Mouse (Mus musculus): ENCODE data around the gene Gm3336.

The Gm3336 gene

DNA sequence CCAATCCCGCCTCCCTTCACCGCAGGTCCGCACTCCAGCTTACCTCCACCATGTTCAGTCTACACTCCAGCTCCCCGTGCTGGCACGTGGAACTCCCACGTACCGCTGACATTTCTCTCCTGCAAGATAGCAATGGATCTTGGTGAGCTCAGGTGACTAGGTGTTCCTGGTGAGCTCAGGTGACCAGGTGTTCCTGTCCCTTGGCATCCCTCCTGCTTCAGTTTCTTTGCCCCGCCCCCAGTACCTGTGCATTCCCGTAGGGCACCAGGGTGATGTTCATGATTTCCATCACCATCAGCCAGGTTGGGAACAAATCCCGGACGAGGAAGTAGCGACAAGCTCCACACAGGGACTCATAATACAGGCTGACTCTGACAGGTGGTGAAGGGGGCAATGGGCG, 46.3 kb downstream of the Gm3336 start:
- no peak for DNase-seq (ENCODE audit: low spot score)

DNA sequence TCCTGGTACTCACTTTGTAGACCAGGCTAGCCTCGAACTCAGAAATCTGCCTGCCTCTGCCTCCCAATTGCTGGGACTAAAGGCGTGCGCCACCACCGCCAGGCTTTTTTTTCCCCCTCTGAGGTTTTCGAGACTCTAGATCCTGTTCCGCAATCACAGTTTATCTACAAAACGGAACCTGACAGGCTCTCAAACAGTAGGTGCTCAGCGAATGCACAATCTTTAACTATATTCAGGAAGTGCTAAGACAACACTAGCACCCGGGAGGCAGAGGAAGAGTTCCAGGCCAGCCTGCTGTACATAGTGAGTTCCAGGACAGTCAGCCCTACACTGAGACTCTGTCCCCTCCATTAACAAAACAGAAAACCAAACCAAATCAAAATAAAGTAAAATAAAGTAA, 47.0 kb downstream of the Gm3336 start:
- no peak for DNase-seq (ENCODE audit: low spot score)

DNA sequence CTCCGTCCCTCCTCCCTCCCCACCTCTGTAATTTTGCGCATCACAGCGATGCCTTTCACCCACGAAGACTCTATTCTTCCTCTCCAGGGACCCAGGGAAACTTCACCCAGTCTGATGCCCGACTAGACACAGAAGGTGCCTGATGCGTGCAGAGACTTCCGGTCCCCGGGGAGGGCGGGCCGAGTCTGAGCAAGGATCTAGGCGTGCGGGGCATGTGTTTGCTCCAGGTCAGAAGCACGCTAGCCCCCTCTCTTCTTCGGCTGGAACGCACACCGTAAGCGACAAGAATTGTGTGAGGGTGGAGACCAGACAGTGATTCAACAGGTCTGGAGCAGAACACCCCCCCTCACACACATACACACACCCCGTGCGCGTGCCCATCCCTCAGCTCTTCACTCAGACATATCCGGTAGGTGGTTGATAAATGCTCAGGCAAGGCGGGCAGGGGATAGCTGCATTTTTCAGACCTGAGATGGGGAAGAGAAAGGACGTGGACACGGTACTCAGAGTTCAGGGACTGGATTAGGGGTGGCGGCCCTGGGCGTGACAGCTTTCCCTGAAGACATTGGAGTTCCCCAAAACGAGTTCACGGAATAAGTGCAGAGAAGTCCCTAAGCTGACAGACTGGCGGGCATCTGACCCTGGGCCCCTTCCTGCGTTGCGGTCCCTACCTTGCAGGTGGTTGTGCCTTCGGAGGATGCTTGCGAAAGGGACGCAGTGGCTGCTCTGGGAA, 47.7 kb downstream of the Gm3336 start:
- peak; percentile 56 for DNase-seq (ENCODE audit: low spot score)

DNA sequence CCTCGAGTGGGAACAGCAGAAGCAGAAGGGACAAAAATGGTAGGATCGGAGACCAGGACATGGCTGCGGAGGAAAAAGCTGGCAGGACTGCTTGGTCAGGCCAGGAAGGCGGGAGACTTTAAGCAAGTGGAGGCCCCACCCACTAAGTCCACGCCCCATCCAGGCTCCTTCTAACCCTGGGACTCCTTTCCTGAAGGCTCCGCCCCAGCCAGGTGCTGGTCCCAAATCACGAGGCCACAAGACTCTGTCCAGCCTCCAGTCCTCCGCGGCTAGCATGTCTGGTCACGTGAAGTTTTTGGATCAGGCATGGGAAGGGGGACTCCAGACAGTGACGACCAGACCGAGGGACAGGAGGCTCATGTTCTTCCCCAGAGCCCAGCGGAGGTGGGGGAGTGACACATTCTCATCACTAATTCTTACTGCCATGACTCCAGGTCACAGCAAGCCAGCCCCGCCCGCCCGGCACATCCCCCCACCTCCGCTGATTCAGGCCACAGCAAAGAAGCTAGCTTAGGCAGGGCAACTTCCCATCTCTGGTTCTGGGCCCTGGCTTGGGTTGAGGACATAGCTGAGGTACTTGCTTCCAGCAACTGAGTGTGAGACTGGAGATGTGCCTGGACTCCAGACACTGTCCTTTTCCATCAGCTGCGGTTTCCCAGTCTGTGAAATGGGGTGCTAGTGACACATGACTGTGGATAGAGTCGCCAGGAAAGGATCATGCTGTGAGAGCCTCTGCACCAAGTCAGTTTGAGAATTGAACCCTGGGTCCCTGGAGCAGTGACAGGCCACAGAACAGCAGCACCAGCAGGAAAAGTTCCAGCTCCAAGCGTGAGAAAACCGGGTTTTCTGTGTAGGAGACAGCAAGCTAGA, 48.5 kb downstream of the Gm3336 start:
- peak; percentile 81 for DNase-seq (ENCODE audit: low spot score)

DNA sequence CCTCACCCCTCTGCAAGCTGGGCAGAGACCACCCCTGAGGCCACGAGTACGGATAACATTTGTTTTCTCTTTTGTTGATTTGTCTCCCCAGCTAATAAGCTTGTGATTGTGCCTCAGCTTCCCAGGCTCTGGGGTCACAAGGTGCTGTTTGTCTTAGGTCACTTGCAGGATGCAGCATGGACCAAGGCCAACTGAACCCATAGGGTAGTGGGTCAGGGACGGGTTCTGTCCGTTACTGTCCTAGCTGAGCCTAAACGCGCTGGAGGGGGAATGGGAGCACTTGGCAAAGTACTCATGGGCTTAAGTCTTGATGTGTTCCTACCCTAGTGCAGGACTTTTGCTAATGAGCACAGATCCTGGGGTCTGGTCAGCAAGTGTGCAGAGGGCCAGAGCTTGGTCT, 49.2 kb downstream of the Gm3336 start:
- DNase-seq (ENCODE audit: low spot score), result no peak

DNA sequence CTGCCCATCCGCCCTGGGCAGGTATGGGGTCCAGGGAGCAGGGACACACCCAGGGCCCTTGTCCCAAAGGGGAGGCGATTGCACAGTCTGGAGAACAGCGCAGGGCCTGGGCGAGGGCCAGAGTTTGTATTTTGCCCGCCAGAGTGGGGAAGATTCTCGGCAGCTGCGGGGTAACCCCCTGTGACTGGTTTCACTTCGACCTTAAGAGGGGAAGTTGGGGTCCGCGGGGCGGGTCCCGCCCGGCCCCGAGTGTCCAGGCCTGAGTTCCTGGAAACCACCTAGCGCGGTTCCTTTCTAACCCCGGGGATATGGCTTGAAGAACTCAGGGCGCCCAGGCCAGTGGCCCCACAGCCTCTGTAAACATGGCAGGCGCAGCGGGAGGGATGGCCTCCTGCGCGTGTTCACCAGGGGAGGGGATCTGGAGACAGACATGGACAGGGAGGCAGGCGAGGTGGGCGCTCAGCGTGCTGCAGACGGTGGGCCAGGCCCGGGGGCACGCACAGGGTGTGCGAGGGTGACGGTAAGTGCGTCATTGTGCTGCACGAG, 50.0 kb downstream of the Gm3336 start:
- no peak for DNase-seq (ENCODE audit: low spot score)

DNA sequence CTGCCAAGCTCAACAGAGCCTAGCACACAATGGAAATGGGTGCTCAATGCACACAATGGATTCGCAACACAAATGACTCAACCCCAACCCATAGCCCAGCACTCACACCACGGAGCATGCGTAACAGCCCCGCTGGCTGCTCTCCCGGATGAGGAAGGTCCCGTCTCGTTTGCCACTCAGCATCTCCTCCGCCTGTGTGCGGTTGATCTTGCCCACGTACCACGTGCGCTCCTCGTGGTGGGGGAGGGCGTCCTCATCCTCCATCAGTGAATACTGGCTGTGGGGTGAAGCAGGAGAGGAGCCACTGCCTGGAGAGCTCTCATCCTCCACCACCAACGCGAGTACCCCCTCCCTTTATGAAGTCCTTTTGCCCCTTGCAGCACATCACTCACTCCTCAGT, 50.6 kb downstream of the Gm3336 start:
- DNase-seq (ENCODE audit: low spot score), result no peak

DNA sequence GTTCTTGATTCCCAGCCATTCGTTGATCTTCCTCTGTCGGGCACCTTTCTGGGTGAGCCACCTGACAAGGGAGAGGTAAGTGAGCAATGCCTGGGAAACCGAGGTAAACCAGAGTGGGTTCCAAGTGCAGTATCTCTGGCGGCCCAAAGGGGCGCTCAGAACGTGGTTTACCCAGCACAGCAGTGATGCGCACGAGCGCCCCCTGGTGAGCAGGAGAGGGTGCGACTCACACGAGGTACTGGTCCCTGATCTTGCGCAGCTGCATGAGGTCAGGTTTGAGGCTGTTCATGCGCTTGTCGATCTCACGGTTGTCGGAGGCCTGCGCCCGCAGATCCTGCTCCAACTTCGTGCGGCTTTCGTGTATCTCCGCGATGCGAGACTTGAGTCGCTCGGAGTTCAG, 51.0 kb downstream of the Gm3336 start:
- DNase-seq (ENCODE audit: low spot score), result peak; percentile 97

DNA sequence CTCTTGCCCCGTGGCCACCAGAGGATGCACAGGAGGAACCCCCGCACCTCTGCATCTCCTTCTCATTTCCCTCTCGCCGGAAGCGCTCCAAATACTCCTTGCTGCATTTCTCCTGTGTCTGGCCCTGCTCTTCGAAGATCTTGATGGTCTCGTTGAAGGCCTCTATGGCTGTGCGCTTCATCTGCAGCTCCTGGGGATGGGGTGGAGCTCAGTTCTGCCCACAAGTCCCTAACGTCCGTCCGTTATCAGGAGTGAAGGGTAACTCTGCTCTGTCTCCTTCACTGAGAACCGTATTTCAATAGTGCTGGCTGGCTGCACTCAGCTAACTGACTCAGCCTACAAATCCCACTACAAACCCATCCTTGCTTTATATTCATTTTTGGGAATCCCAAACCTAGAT, 51.5 kb downstream of the Gm3336 start:
- no peak for DNase-seq (ENCODE audit: low spot score)

DNA sequence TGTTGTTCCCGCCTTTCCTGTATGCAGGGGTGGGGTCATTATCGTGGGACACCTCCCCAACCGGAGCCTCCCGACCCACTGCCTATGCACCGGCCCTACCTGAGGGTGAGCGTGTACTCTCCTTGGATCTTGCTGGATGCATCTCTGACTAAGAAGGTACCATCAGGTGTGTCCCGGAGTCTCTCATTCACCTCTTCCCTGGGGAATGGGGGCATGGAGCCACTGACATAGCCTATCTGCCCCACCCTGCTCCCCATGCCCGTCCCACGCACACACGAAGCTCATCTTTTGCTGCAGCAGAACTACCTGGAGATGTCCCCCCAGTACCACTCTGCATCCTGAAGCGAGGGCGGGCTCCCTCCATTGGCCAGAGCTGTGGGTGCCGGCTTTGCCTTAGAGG, 52.4 kb downstream of the Gm3336 start:
- DNase-seq (ENCODE audit: low spot score), result no peak

DNA sequence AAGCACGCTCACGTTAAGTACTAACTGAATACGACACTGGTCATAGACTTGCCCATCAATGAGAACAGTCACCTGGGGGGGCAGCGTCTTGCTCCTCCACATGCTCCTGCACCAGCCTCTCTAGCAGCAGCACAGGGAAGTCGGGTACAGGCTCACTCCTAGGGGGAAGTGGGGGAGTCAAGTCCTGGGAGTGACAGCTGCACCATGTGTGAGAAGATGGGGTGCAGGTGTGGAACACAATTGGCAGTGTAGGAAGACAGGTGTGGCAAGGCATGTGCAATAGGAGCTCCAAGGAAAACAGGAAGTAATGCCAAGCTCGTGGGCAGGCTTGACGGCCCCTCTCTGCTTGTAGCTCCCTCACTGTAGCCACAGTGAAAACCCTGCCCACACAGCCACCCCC, 52.9 kb downstream of the Gm3336 start:
- no peak for DNase-seq (ENCODE audit: low spot score)

DNA sequence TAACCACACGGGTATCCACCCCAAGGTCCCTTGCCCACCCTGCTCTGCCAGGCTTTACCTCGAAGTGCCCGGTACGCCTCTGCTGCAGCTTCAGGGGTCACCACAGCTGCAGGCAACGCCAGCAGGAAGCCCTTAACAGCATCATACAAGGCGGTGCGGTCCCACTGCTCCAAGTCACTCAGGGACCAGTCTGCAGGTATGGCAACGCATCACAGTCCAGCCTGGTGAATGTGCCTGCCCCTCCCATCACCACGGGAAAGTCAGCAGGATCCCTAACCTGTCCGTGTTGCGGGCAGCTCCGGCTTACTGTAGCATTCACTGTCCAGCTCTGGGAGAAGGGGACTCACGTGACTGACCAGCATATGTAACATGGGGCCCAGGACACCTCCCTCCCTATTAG, 53.7 kb downstream of the Gm3336 start:
- no peak for DNase-seq (ENCODE audit: low spot score)
